Mouse (Mus musculus) stomach, postnatal 0 days (tissue): ENCODE measurements around the gene Minos1. TPM values are rescaled to one million over a fixed set of nuclear protein-coding genes. Genes with fewer than 3 reads are reported as not detected.

ENCODE experiments used
- ATAC-seq: fragments of 200-750 bp; cut with Nextera tagmentation; 2 replicates; pipeline ENCODE4 v1.8.0; 2017; ENCODE audit not compliant: low FRiP score, low TSS enrichment
- DNase-seq: peaks from one replicate; pipeline ENCODE4 v3.0.0-alpha.2; 2016; ENCODE audit warnings: low spot score
- H3K27ac ChIP-seq: fragments of 300-500 bp; sonication (generic); replicated peaks from 2 replicates; pipeline ENCODE4 v1.5.1; 2014; ENCODE audit warnings: mild to moderate bottlenecking, control low read depth
- H3K27me3 ChIP-seq: fragments of 300-500 bp; sonication (generic); 2 replicates; pipeline ENCODE4 v1.6.1; 2014; ENCODE audit warnings: low read length; ENCODE audit not compliant: control insufficient read depth, insufficient read depth
- H3K36me3 ChIP-seq: fragments of 300-500 bp; sonication (generic); 2 replicates; pipeline ENCODE4 v1.6.1; 2014; ENCODE audit warnings: low read length, mixed read lengths; ENCODE audit not compliant: control insufficient read depth, insufficient read depth
- H3K4me1 ChIP-seq: fragments of 300-500 bp; sonication (generic); replicated peaks from 2 replicates; pipeline ENCODE4 v1.6.1; 2014; ENCODE audit warnings: antibody characterized with exemption; ENCODE audit not compliant: control insufficient read depth, insufficient read depth
- H3K4me2 ChIP-seq: fragments of 300-500 bp; sonication (generic); replicated peaks from 2 replicates; pipeline ENCODE4 v1.6.1; 2014; ENCODE audit warnings: low read depth, mild to moderate bottlenecking, control low read depth, moderate library complexity
- H3K4me3 ChIP-seq: fragments of 300-500 bp; sonication (generic); 2 replicates; pipeline ENCODE4 v1.5.1; 2014; ENCODE audit warnings: low read depth, low read length, control low read depth
- H3K9ac ChIP-seq: fragments of 300-500 bp; sonication (generic); 2 replicates; pipeline ENCODE4 v1.6.1; 2014; ENCODE audit warnings: mild to moderate bottlenecking, low read length, control low read depth, mixed read lengths
- H3K9me3 ChIP-seq: fragments of 300-500 bp; sonication (generic); 2 replicates; pipeline ENCODE4 v1.6.1; 2016; ENCODE audit warnings: low read length; ENCODE audit not compliant: control insufficient read depth
- CTCF ChIP-seq: IDR thresholded peaks from 2 replicates; pipeline ENCODE4 v1.5.1; 2016; ENCODE audit warnings: antibody characterized with exemption, low read depth, mild to moderate bottlenecking, moderate library complexity
- EP300 ChIP-seq: optimal IDR thresholded peaks from 2 replicates; pipeline ENCODE3; 2016; ENCODE audit warnings: antibody characterized with exemption
- WGBS: fragments of 180-500 bp; shearing (Covaris S2); extraction: QIAGEN DNeasy Blood & Tissue Kit; methylation state at CpG from one replicate; pipeline ENCODE4 v1.1.7; 2014; 5-methylcytosine and 5-hydroxymethylcytosine counted together
- polyA plus RNA-seq: library from polyadenylated mRNA; unstranded; fragments of >200 nt; fragmentation: Nextera tagmentation; extraction: Ambion mirVana; gene quantifications from 2 replicates; pipeline ENCODE4 v1.2.1, GENCODE M21; 2015

Minos1 gene
- polyA plus RNA-seq, 1 experiment from 2014 or later, result 588 TPM

DNA sequence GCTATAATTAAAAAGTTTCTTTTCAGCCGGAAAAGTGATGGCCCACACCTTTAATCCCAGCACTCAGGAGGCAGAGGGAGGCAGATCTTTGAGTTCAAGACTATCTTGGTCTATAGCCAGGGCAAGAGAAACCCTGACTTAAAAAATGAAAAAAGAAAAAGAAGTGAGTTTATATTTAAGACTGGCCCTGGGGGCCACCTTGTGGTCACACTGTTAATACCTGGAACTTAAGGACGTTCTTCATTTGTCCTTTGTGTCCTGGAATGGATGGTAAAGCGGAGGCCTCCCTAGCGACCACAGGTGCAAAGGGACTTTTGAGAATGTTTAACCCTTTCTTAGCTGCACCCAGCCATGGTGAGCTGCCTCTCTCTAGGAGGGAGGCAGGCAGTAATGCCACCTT lies 52.2 kb downstream of the Minos1 start:
- no peak overlapping the region for H3K4me2 ChIP-seq
- ATAC-seq, result no peak
- peaks cover 7% of the 10 kb centered on the region; the same call in 1 of the 2 replicates for H3K27me3 ChIP-seq
- WGBS, result 22% methylated on average over 4 of the region's 4 CpGs
- DNase-seq, result no peak
- no peaks in the 10 kb centered on the region for H3K36me3 ChIP-seq
- H3K9me3 ChIP-seq, result no peaks in the 10 kb centered on the region
- TF ChIP-seq CTCF (peak; percentile 63), EP300 (no peak)
- no peak overlapping the region for H3K4me3 ChIP-seq
- no peak overlapping the region for H3K27ac ChIP-seq
- no peak overlapping the region for H3K9ac ChIP-seq
- H3K4me1 ChIP-seq, result peaks cover 3% of the 10 kb centered on the region; the same call in 1 of the 2 replicates

DNA sequence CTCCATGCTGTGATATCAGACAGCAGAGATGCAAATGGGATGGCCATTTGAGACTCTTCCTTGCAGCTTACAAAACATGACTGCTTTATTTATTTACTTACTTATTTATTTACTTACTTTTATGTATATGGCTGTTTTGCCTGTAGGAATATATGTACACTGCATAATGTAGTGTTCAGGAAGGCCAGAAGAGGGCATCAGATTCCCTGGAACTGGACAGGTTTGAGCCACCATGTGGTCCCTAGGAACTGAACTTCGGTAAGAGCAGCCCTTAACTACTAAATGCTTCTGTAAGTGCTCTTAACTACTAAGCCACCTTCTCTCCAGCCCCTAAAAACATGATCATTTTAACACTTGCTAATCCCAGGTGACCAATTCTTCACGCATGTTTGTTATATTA lies 52.6 kb downstream of the Minos1 start:
- Histone ChIP-seq H3K9ac (no peak overlapping the region), H3K27me3 (peaks cover 7% of the 10 kb centered on the region; the same call in 1 of the 2 replicates), H3K4me3 (no peak overlapping the region), H3K36me3 (no peaks in the 10 kb centered on the region), H3K4me1 (peaks cover 3% of the 10 kb centered on the region; the same call in 1 of the 2 replicates), H3K27ac (no peak overlapping the region), H3K4me2 (no peak overlapping the region), H3K9me3 (no peaks in the 10 kb centered on the region)
- TF ChIP-seq CTCF (peak; percentile 70), EP300 (no peak)
- DNase-seq (no peak), ATAC-seq (no peak)
- 33% methylated on average over 2 of the region's 2 CpGs for WGBS

DNA sequence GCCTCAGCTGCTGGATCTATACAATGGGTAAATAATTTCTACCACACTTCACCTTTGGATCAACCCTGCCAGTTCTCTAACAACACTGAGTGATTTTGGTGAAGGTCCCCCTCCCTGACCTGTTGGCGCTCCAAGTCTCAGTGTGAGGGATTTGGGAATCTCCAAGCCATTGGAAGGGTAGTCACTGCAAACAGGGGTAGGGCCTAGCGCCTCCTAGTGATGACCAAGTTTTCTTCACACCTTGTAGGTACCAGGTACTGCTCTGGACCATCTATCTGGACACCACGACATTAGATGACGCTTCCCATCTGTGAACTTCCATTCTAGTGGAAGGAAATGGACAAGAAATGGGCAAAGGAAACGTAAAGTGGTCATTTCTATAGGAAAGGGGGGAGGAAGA lies 55.0 kb downstream of the Minos1 start:
- no peak overlapping the region for H3K9ac ChIP-seq
- H3K9me3 ChIP-seq, result no peaks in the 10 kb centered on the region
- DNase-seq, result no peak
- peaks cover 3% of the 10 kb centered on the region; the same call in 1 of the 2 replicates for H3K4me1 ChIP-seq
- TF ChIP-seq CTCF, result peak; percentile 63
- TF ChIP-seq EP300, result no peak
- H3K4me3 ChIP-seq, result no peak overlapping the region
- ATAC-seq, result no peak
- H3K4me2 ChIP-seq, result peak overlapping the region; percentile 84
- H3K27ac ChIP-seq, result no peak overlapping the region
- H3K27me3 ChIP-seq, result peaks cover 7% of the 10 kb centered on the region; the same call in 1 of the 2 replicates
- WGBS, result 24% methylated on average over 5 of the region's 5 CpGs
- H3K36me3 ChIP-seq, result no peaks in the 10 kb centered on the region

DNA sequence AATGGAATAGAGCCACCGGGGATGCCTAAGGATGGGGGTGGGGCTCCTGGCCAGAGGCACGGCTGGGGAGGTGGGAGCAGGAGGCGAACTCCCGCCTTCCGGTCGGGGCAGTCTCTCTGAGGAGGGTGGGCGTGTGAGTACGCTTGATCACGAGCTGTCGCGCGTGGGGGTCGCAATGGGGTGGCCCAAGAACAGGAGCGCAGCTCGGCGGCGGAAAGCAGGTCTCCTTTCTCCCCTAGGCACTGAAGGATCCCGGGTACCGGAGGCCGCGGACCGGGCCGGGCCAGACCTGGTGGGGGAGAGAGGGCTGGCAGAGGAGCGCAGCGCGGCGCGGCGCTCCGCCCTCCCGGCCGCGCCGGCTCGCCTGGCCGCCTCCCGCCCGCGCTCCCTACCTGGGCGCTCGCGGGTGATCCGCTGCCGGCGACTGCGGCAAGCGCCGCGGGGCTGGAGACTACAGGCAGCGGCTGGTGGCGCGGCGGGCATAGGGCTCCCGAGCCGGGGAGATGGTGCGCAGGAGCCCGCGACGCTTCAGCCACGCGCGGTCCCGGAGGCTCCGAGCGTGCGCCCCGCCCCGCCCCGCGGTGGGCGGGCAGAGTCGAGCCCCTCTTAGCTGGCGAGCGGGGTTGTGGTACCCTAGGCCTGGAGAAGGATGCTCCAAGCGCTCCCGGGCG lies 55.7 kb downstream of the Minos1 start, which contains the start of gene Htr6:
TSS of gene Htr6 (minus strand) at position 530 of the 671 bp plus-strand sequence.
- H3K36me3 ChIP-seq, result no peaks in the 10 kb centered on the region
- TF ChIP-seq EP300 (no peak), CTCF (no peak)
- peaks cover 3% of the 10 kb centered on the region; the same call in 1 of the 2 replicates for H3K4me1 ChIP-seq
- no peaks in the 10 kb centered on the region for H3K9me3 ChIP-seq
- H3K27me3 ChIP-seq, result peaks cover 7% of the 10 kb centered on the region; the same call in 1 of the 2 replicates
- peak within 1 kb of the TSS; percentile 84 for H3K4me2 ChIP-seq
- H3K27ac ChIP-seq, result no peak within 1 kb of the TSS
- H3K9ac ChIP-seq, result peak within 1 kb of the TSS; percentile 43; the same call in 1 of the 2 replicates
- under 1% methylated on average over 59 of the region's 77 CpGs for WGBS
- peak within 1 kb of the TSS; percentile 48 for H3K4me3 ChIP-seq
- ATAC-seq, result no peak
- no peak for DNase-seq

DNA sequence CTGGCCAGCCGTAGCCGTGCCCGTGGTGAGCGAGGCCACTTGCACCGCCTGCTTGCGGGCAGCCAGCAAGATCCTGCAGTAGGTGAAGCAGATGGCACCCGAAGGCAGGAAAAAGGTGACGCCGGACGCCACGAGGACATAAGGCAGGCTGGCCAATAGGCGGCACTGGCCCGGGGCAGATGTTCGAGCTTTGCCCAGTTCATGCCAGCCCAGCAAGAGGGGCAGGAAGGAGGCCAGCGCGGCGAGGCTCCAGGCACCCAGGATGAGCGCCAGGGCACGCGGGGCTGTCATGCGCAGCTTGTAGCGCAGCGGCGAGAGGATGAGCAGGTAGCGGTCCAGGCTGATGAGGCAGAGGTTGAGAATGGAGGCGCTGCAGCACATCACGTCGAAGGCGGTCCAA lies 56.9 kb downstream of the Minos1 start:
- 22% methylated on average over 29 of the region's 29 CpGs for WGBS
- Histone ChIP-seq H3K36me3 (no peaks in the 10 kb centered on the region), H3K9me3 (no peaks in the 10 kb centered on the region), H3K4me3 (no peak overlapping the region), H3K27ac (no peak overlapping the region), H3K4me1 (peaks cover 3% of the 10 kb centered on the region; the same call in 1 of the 2 replicates), H3K9ac (no peak overlapping the region), H3K27me3 (peaks cover 7% of the 10 kb centered on the region; the same call in 1 of the 2 replicates), H3K4me2 (no peak overlapping the region; the same call in 1 of the 2 replicates)
- no peak for ATAC-seq
- no peak for TF ChIP-seq EP300
- TF ChIP-seq CTCF, result no peak
- DNase-seq, result no peak

GRCm38 (mm10) chr4:139068287-139068686 lies 62.6 kb downstream of the Minos1 start:
- H3K36me3 ChIP-seq, result no peaks in the 10 kb centered on the region
- H3K27ac ChIP-seq, result no peak overlapping the region
- ATAC-seq (no peak), DNase-seq (no peak)
- WGBS, result 33% methylated on average over 4 of the region's 4 CpGs
- no peaks in the 10 kb centered on the region for H3K9me3 ChIP-seq
- H3K4me1 ChIP-seq, result no peaks in the 10 kb centered on the region
- no peak overlapping the region for H3K4me2 ChIP-seq
- H3K9ac ChIP-seq, result no peak overlapping the region
- no peaks in the 10 kb centered on the region for H3K27me3 ChIP-seq
- TF ChIP-seq EP300, result no peak
- no peak for TF ChIP-seq CTCF
- H3K4me3 ChIP-seq, result no peak overlapping the region
